Mouse (Mus musculus) olfactory bulb, adult 2 months (tissue): Measurements from ENCODE around the gene E030030I06Rik. TPM values are rescaled to one million over a fixed set of nuclear protein-coding genes. Genes with fewer than 3 reads are reported as not detected.
"Not testable (repeated sequence)": the region's sequence is repeated elsewhere in the genome, so short reads cannot be mapped to it uniquely, and the experiment has no call there.

Source experiments
- H3K27ac ChIP-seq: fragments of 200-500 bp; 2 replicates; pipeline ENCODE4 v1.5.1; 2012; ENCODE audit warnings: low read depth, low read length; ENCODE audit not compliant: insufficient read depth
- H3K4me1 ChIP-seq: fragments of 200-500 bp; 2 replicates; pipeline ENCODE4 v1.6.1; 2012; ENCODE audit warnings: low read length; ENCODE audit not compliant: control insufficient read depth, insufficient read depth
- H3K4me3 ChIP-seq: fragments of 200-500 bp; 2 replicates; pipeline ENCODE4 v1.5.1; 2012; ENCODE audit warnings: mild to moderate bottlenecking, low read depth, low read length, moderate library complexity; ENCODE audit not compliant: insufficient read depth
- CTCF ChIP-seq: fragments of 200-500 bp; IDR thresholded peaks from 2 replicates; pipeline ENCODE4 v1.5.1; 2012; ENCODE audit warnings: low read depth, mild to moderate bottlenecking, low read length, moderate library complexity; ENCODE audit not compliant: insufficient read depth
- POLR2A ChIP-seq: fragments of 200-500 bp; IDR thresholded peaks from 2 replicates; pipeline ENCODE4 v1.6.1; 2012; ENCODE audit warnings: mild to moderate bottlenecking, low read depth, low read length, moderate library complexity; ENCODE audit not compliant: insufficient read depth
- WGBS: fragments of 180-500 bp; shearing (Covaris S2); methylation state at CpG from one replicate; pipeline ENCODE4 v1.1.7; 2018; 5-methylcytosine and 5-hydroxymethylcytosine counted together
- polyA plus RNA-seq: library from polyadenylated mRNA; stranded (reverse); fragments of >200 nt; gene quantifications from 2 replicates; pipeline ENCODE4 v1.2.4, GENCODE M21; 2012; ENCODE audit warnings: low replicate concordance; ENCODE audit not compliant: missing spikeins, insufficient read depth, insufficient read length

Gene E030030I06Rik
- polyA plus RNA-seq, 1 experiment = not detected

- Histone ChIP-seq H3K4me1 (no peaks in the 10 kb centered on the region), H3K27ac (no peak overlapping the region), H3K4me3 (no peak overlapping the region)
- TF ChIP-seq CTCF = no peak
- 4% methylated on average over 23 of the region's 23 CpGs for WGBS
These were observed 10.6 kb upstream of the E030030I06Rik start for GRCm38 (mm10) chr10:22159581-22160140.

GRCm38 (mm10) chr10:22159131-22159561, 10.1 kb upstream of the E030030I06Rik start:
- Histone ChIP-seq H3K27ac (no peak overlapping the region), H3K4me3 (no peak overlapping the region), H3K4me1 (no peaks in the 10 kb centered on the region)
- WGBS = 2% methylated on average over 24 of the region's 24 CpGs
- TF ChIP-seq POLR2A (no peak), CTCF (no peak)

GRCm38 (mm10) chr10:22158310-22158999, 9.4 kb upstream of the E030030I06Rik start, which contains the start of the genes Raet1e and H60b:
TSS of gene Raet1e (plus strand) at chr10:22158569.
TSS of gene H60b (plus strand) at chr10:22158586.
- not testable (repeated sequence) for H3K27ac ChIP-seq, H3K4me3 ChIP-seq, H3K4me1 ChIP-seq
- under 1% methylated on average over 48 of the region's 48 CpGs for WGBS

- 28% methylated on average over 3 of the region's 3 CpGs for WGBS
- H3K4me1 ChIP-seq = peaks cover 6% of the 10 kb centered on the region; the same call in 1 of the 2 replicates
- H3K27ac ChIP-seq = no peak overlapping the region
- no peak overlapping the region for H3K4me3 ChIP-seq
- TF ChIP-seq POLR2A (no peak), CTCF (no peak)
These were observed 6.1 kb upstream of the E030030I06Rik start for GRCm38 (mm10) chr10:22154871-22155799.

- not testable (repeated sequence) for H3K4me3 ChIP-seq, H3K27ac ChIP-seq
- 3% methylated on average over 38 of the region's 38 CpGs for WGBS
- H3K4me1 ChIP-seq = peaks cover 14% of the 10 kb centered on the region
These were observed 5.1 kb upstream of the E030030I06Rik start for GRCm38 (mm10) chr10:22154127-22154526.

GRCm38 (mm10) chr10:22153147-22153690, 4.1 kb upstream of the E030030I06Rik start:
- WGBS = 17% methylated on average over 7 of the region's 7 CpGs
- not testable (repeated sequence) for H3K27ac ChIP-seq, H3K4me3 ChIP-seq
- peaks cover 23% of the 10 kb centered on the region for H3K4me1 ChIP-seq

- peaks cover 23% of the 10 kb centered on the region for H3K4me1 ChIP-seq
- WGBS = 8% methylated on average over 11 of the region's 11 CpGs
These were observed 3.0 kb upstream of the E030030I06Rik start for GRCm38 (mm10) chr10:22151863-22152640.

GRCm38 (mm10) chr10:22151056-22151862, 2.2 kb upstream of the E030030I06Rik start:
- peaks cover 23% of the 10 kb centered on the region for H3K4me1 ChIP-seq

More at GRCm38 (mm10) chr10:22151863-22152640, 3.0 kb upstream of the E030030I06Rik start:
- H3K27ac ChIP-seq, H3K4me3 ChIP-seq: not testable (repeated sequence)

More at GRCm38 (mm10) chr10:22151056-22151862, 2.2 kb upstream of the E030030I06Rik start:
- 2% methylated on average over 55 of the region's 55 CpGs for WGBS
- H3K4me3 ChIP-seq, H3K27ac ChIP-seq: not testable (repeated sequence)
